Mouse (Mus musculus) forebrain, postnatal 0 days (tissue): ENCODE results near the gene Nuf2. TPM values are rescaled to one million over a fixed set of nuclear protein-coding genes. Genes with fewer than 3 reads are reported as not detected.
A peak's percentile ranks its signal among the peaks of the same experiment; 100 is the strongest.

Experiments used
- ATAC-seq: fragments of 200-750 bp; cut with Nextera tagmentation; 2 replicates; pipeline ENCODE4 v1.8.0; 2017; ENCODE audit warnings: mild to moderate bottlenecking, moderate library complexity
- DNase-seq: peaks from one replicate; pipeline ENCODE4 v3.0.0-alpha.2; 2015
- H3K27ac ChIP-seq: fragments of 300-500 bp; sonication (generic); 2 replicates; pipeline ENCODE4 v1.5.1; 2014; ENCODE audit warnings: low read depth, mild to moderate bottlenecking, antibody characterized with exemption, low read length, moderate library complexity, mixed read lengths
- H3K27me3 ChIP-seq: fragments of 300-500 bp; sonication (generic); 2 replicates; pipeline ENCODE4 v1.6.1; 2014; ENCODE audit warnings: mild to moderate bottlenecking, low read length, mixed read lengths; ENCODE audit not compliant: insufficient read depth
- H3K36me3 ChIP-seq: fragments of 300-500 bp; sonication (generic); 2 replicates; pipeline ENCODE4 v1.6.1; 2014; ENCODE audit warnings: mild to moderate bottlenecking, moderate library complexity; ENCODE audit not compliant: insufficient read depth
- H3K4me1 ChIP-seq: fragments of 300-500 bp; sonication (generic); 2 replicates; pipeline ENCODE4 v1.6.1; 2014; ENCODE audit warnings: antibody characterized with exemption; ENCODE audit not compliant: insufficient read depth
- H3K4me2 ChIP-seq: fragments of 300-500 bp; sonication (generic); 2 replicates; pipeline ENCODE4 v1.6.1; 2014; ENCODE audit warnings: low read depth, mild to moderate bottlenecking, moderate library complexity
- H3K4me3 ChIP-seq: fragments of 300-500 bp; sonication (generic); 2 replicates; pipeline ENCODE4 v1.5.1; 2014; ENCODE audit warnings: low read depth, low read length, mixed read lengths
- H3K9ac ChIP-seq: fragments of 300-500 bp; sonication (generic); 2 replicates; pipeline ENCODE4 v1.6.1; 2014; ENCODE audit warnings: mild to moderate bottlenecking
- H3K9me3 ChIP-seq: fragments of 300-500 bp; sonication (generic); 2 replicates; pipeline ENCODE4 v1.6.1; 2016; ENCODE audit warnings: low read length
- CTCF ChIP-seq: sonication (generic); IDR thresholded peaks from 2 replicates; pipeline ENCODE4 v1.5.1; 2016; ENCODE audit warnings: antibody characterized with exemption, control low read depth, low read depth
- WGBS: fragments of 180-500 bp; shearing (Covaris S2); extraction: QIAGEN DNeasy Blood & Tissue Kit; methylation state at CpG from one replicate; pipeline ENCODE4 v1.1.7; 2014; 5-methylcytosine and 5-hydroxymethylcytosine counted together
- polyA plus RNA-seq: library from polyadenylated mRNA; unstranded; fragments of >200 nt; fragmentation: Nextera tagmentation; extraction: Ambion mirVana; gene quantifications from 2 replicates; pipeline ENCODE4 v1.2.1, GENCODE M21; 2015
- total RNA-seq: library from RNA; depleted of rRNA; stranded (reverse); fragments of >200 nt; gene quantifications from 2 replicates; pipeline ENCODE4 v1.2.3, GENCODE M21; 2014; rRNA removed

Nuf2 gene
- total and polyA plus RNA-seq, 2 experiments from 2014 or later, result 7.9 to 8.6 TPM

- TF ChIP-seq CTCF, result no peak
- ATAC-seq (no peak), DNase-seq (no peak)
- Histone ChIP-seq H3K9ac (no peak overlapping the region), H3K4me2 (no peak overlapping the region), H3K27me3 (no peaks in the 10 kb centered on the region), H3K27ac (no peak overlapping the region), H3K4me1 (0 out of 2 replicates have a peak, but pooled peaks cover 3% of the 10 kb centered on the region), H3K36me3 (no peaks in the 10 kb centered on the region), H3K4me3 (no peak overlapping the region), H3K9me3 (no peaks in the 10 kb centered on the region)
- 21% methylated on average over 3 of the region's 3 CpGs for WGBS
Measured at GRCm38 (mm10) chr1:169471185-169471584, 60.1 kb downstream of the Nuf2 start.

GRCm38 (mm10) chr1:169467791-169468190, 63.5 kb downstream of the Nuf2 start:
- Histone ChIP-seq H3K36me3 (no peaks in the 10 kb centered on the region), H3K9me3 (no peaks in the 10 kb centered on the region), H3K4me3 (no peak overlapping the region), H3K9ac (no peak overlapping the region), H3K4me1 (0 out of 2 replicates have a peak, but pooled peaks cover 4% of the 10 kb centered on the region), H3K27ac (0 out of 2 replicates have a peak overlapping the region, but pooled peaks have one; percentile 22), H3K27me3 (no peaks in the 10 kb centered on the region), H3K4me2 (no peak overlapping the region)
- TF ChIP-seq CTCF, result no peak
- DNase-seq (peak; percentile 54), ATAC-seq (peak; percentile 81)
- 37% methylated on average over 5 of the region's 5 CpGs for WGBS

GRCm38 (mm10) chr1:169462386-169463115, 68.7 kb downstream of the Nuf2 start:
- Histone ChIP-seq H3K4me3 (no peak overlapping the region), H3K27me3 (no peaks in the 10 kb centered on the region), H3K27ac (peak overlapping the region; percentile 64), H3K9me3 (no peaks in the 10 kb centered on the region), H3K9ac (0 out of 2 replicates have a peak overlapping the region, but pooled peaks have one; percentile 18), H3K4me2 (peak overlapping the region; percentile 36; the same call in 1 of the 2 replicates), H3K36me3 (no peaks in the 10 kb centered on the region), H3K4me1 (0 out of 2 replicates have a peak, but pooled peaks cover 6% of the 10 kb centered on the region)
- DNase-seq (peak; percentile 81), ATAC-seq (peak; percentile 86)
- 34% methylated on average over 15 of the region's 15 CpGs for WGBS
- TF ChIP-seq CTCF, result no peak

- no peak overlapping the region for H3K27ac ChIP-seq
- 0 out of 2 replicates have a peak, but pooled peaks cover 6% of the 10 kb centered on the region for H3K4me1 ChIP-seq
- H3K9me3 ChIP-seq, result no peaks in the 10 kb centered on the region
- whole genome bisulfite sequencing, result 16% methylated on average over 11 of the region's 11 CpGs
- ATAC-seq (peak; percentile 45), DNase-seq (peak; percentile 88)
- no peak overlapping the region for H3K4me3 ChIP-seq
- no peaks in the 10 kb centered on the region for H3K36me3 ChIP-seq
- peak overlapping the region; percentile 30 for H3K4me2 ChIP-seq
- no peak overlapping the region for H3K9ac ChIP-seq
- peak; percentile 93 for TF ChIP-seq CTCF
- H3K27me3 ChIP-seq, result no peaks in the 10 kb centered on the region
Measured at GRCm38 (mm10) chr1:169459071-169459782, 72.0 kb downstream of the Nuf2 start.

Other genes with a start within 250 kb of the Nuf2 start
- 58.4 and 79.1 TPM in 2 replicates for gene Rgs5, start 124.0 kb upstream of the Nuf2 start, total RNA-seq
- gene Rgs5, start 124.0 kb upstream of the Nuf2 start, polyA plus RNA-seq, result 14.8 and 15.0 TPM in 2 replicates
- 113 and 130 TPM in 2 replicates for gene Rgs4, start 216.2 kb upstream of the Nuf2 start, total RNA-seq
- 74.8 and 95.5 TPM in 2 replicates for gene Rgs4, start 216.2 kb upstream of the Nuf2 start, polyA plus RNA-seq